35 mouse cellular contexts compared by ENCODE assay signal in genomic region chr4:34644779-34645178, GRCm38 (mm10).
"Had no signal": no experiment of that assay in that cellular context is flagged by ENCODE, and none has a peak within 500 bp of the region (broad histone marks: within the 10 kb centered on the region; RNA-seq: fewer than 3 reads in every experiment).

No protein-coding gene starts in this region.

- H3K4me3 ChIP-seq: heart, adult 2 months; heart, embryonic 10.5 days; heart, embryonic 12.5 days; heart, embryonic 13.5 days; heart, embryonic 15.5 days; hindbrain, embryonic 10.5 days; hindbrain, embryonic 12.5 days; hindbrain, embryonic 13.5 days; hindbrain, embryonic 15.5 days; intestine, embryonic 15.5 days; kidney, embryonic 15.5 days; layer of hippocampus, adult 2 months had no signal

- H3K9ac ChIP-seq: heart, embryonic 12.5 days; heart, embryonic 13.5 days; heart, embryonic 15.5 days; hindbrain, embryonic 12.5 days; hindbrain, embryonic 13.5 days; hindbrain, embryonic 14.5 days; hindbrain, embryonic 15.5 days; intestine, embryonic 15.5 days; kidney, embryonic 15.5 days had no signal

- ATAC-seq: hindbrain, embryonic 16.5 days; hindbrain, postnatal 0 days; inflammation-experienced regulatory T-cells, adult 6 months; intestine, embryonic 15.5 days; intestine, embryonic 16.5 days; intestine, postnatal 0 days had no signal

- H3K4me2 ChIP-seq: heart, embryonic 11.5 days; heart, embryonic 12.5 days; heart, embryonic 13.5 days; heart, embryonic 15.5 days; hindbrain, embryonic 12.5 days; hindbrain, embryonic 13.5 days; hindbrain, embryonic 14.5 days; hindbrain, embryonic 15.5 days; intestine, embryonic 15.5 days; kidney, embryonic 15.5 days had no signal

- DNase-seq: heart, adult 2 months; heart, postnatal 10 days; heart, postnatal 14 days; heart, postnatal 36 days; heart, postnatal 4 days; kidney, adult 11 months; kidney, adult 18-20 months; kidney, adult 2 months; kidney, adult 8-10 months; kidney, adult 9 months; kidney, postnatal 10 days; kidney, postnatal 14 days; kidney, postnatal 25 days; kidney, postnatal 36 days; kidney, postnatal 4 days; layer of hippocampus, adult 9-11 months had no signal

- H3K4me1 ChIP-seq: heart, embryonic 10.5 days; heart, embryonic 12.5 days; heart, embryonic 13.5 days; heart, embryonic 15.5 days; hindbrain, embryonic 10.5 days; hindbrain, embryonic 12.5 days; hindbrain, embryonic 13.5 days; hindbrain, embryonic 15.5 days; intestine, embryonic 15.5 days; kidney, embryonic 15.5 days had no signal

- H3K27ac ChIP-seq: heart, adult 2 months; heart, embryonic 10.5 days; heart, embryonic 13.5 days; heart, embryonic 15.5 days; hindbrain, embryonic 10.5 days; hindbrain, embryonic 12.5 days; hindbrain, embryonic 13.5 days; hindbrain, embryonic 14.5 days; hindbrain, embryonic 15.5 days; hindbrain, postnatal 0 days; intestine, embryonic 15.5 days; kidney, embryonic 15.5 days; kidney, postnatal 0 days; layer of hippocampus, adult 2 months had no signal

- H3K27me3 ChIP-seq: heart, embryonic 12.5 days; heart, embryonic 13.5 days; heart, embryonic 15.5 days; hindbrain, embryonic 12.5 days; hindbrain, embryonic 13.5 days; hindbrain, embryonic 15.5 days; intestine, embryonic 15.5 days; kidney, embryonic 15.5 days had no signal

- H3K9me3 ChIP-seq: heart, embryonic 10.5 days; heart, embryonic 12.5 days; heart, embryonic 13.5 days; heart, embryonic 15.5 days; hindbrain, embryonic 10.5 days; hindbrain, embryonic 12.5 days; hindbrain, embryonic 13.5 days; hindbrain, embryonic 15.5 days; intestine, embryonic 15.5 days; kidney, embryonic 15.5 days had no signal
